Mouse (Mus musculus): Measurements from ENCODE around the gene Kif9.

Gene Kif9

GRCm38 (mm10) chr9:110529002-110529737 is 52.4 kb downstream of the Kif9 start:
- DNase-seq, result no peak

- DNase-seq, result no peak
These were observed 53.9 kb downstream of the Kif9 start for GRCm38 (mm10) chr9:110530650-110531049.

GRCm38 (mm10) chr9:110531151-110531791 is 54.5 kb downstream of the Kif9 start:
- DNase-seq, result no peak

- peak; percentile 94 to 96 for DNase-seq
These were observed 55.2 kb downstream of the Kif9 start for GRCm38 (mm10) chr9:110531914-110532489.

GRCm38 (mm10) chr9:110532538-110533291 is 56.0 kb downstream of the Kif9 start, which contains the start of gene Setd2:
TSS of gene Setd2 (plus strand) at chr9:110532597.
- DNase-seq, result peak; percentile 66 to 83

- DNase-seq, result no peak
These were observed 56.9 kb downstream of the Kif9 start for GRCm38 (mm10) chr9:110533645-110534044.

GRCm38 (mm10) chr9:110535114-110535513 is 58.4 kb downstream of the Kif9 start:
- DNase-seq, result no peak

- DNase-seq, result no peak
These were observed 59.9 kb downstream of the Kif9 start for GRCm38 (mm10) chr9:110536636-110537035.

GRCm38 (mm10) chr9:110538511-110538910 is 61.8 kb downstream of the Kif9 start:
- no peak for DNase-seq

- DNase-seq, result no peak
These were observed 65.2 kb downstream of the Kif9 start for GRCm38 (mm10) chr9:110541988-110542387.

- no peak for DNase-seq
These were observed 71.5 kb downstream of the Kif9 start for GRCm38 (mm10) chr9:110548261-110548660.

- no peak for DNase-seq
These were observed 91.6 kb downstream of the Kif9 start for GRCm38 (mm10) chr9:110568309-110568708.

Measured in cerebellum, adult 18-20 months (tissue).